9 mouse cellular contexts compared by ENCODE assay signal in genomic region chr2:32776192-32776591, GRCm38 (mm10). TPM values are rescaled to one million over a fixed set of nuclear protein-coding genes. Genes with fewer than 3 reads are reported as not detected.
A peak's percentile ranks its signal among the peaks of the same experiment; 100 is the strongest.
DNase-seq lines count a peak whose midpoint lies in the region; ATAC-seq and TF ChIP-seq lines count a peak whose summit lies in the region.
"Had no signal": no experiment of that assay in that cellular context is flagged by ENCODE, and none has a peak within 500 bp of the region (broad histone marks: within the 10 kb centered on the region; RNA-seq: fewer than 3 reads in every experiment).

No protein-coding gene starts in this region.

- DNase-seq in heart, adult 18-20 months, result no peak
- DNase-seq in ES-E14 (ENCODE audit: low read depth, low spot score), result no peak
- no peak for DNase-seq in urinary bladder, adult 18-20 months (ENCODE audit: low spot score in 2 of 2)
- no peak for DNase-seq in layer of hippocampus, postnatal 36 days
- DNase-seq in ovary, postnatal 10 days (ENCODE audit: low spot score), result no peak

- ATAC-seq in heart, embryonic 13.5 days (ENCODE audit: extremely low read depth, insufficient number of reproducible peaks, low FRiP score, low TSS enrichment), result no peak
- ATAC-seq in forebrain, embryonic 16.5 days, result no peak

- H3K4me1 ChIP-seq in heart, embryonic 13.5 days, result peaks cover 16% of the 10 kb centered on the region
- peaks cover 5 to 21% of the 10 kb centered on the region in 2 experiments; a peak in 2 of 4 replicates for H3K4me1 ChIP-seq in ES-E14 (ENCODE audit: control insufficient read depth in 2 of 2, insufficient read depth in 2 of 2, low read length in 2 of 2, poor library complexity in 1 of 2)
- H3K4me1 ChIP-seq in forebrain, embryonic 16.5 days (replicated peaks; ENCODE audit: control insufficient read depth, insufficient read depth, low read length), result peaks cover 13% of the 10 kb centered on the region

- H3K79me2 ChIP-seq in macrophage (ENCODE audit: inconsistent target), result no peaks in the 10 kb centered on the region

- in situ Hi-C loops in ES-E14 (cut with MboI; ENCODE audit: low sequenced_read_pairs in 2 of 2, unreplicated experiment in 2 of 2), result no loop called here

- no peak overlapping the region for H3K27ac ChIP-seq in heart, embryonic 13.5 days (replicated peaks)
- no peak overlapping the region for H3K27ac ChIP-seq in ES-E14 (ENCODE audit: insufficient read depth, low read depth, low read length, poor library complexity, severe bottlenecking)
- H3K27ac ChIP-seq in forebrain, embryonic 16.5 days (ENCODE audit: low read length), result no peak overlapping the region
- no peak overlapping the region for H3K27ac ChIP-seq in macrophage

- peak overlapping the region; percentile 69 for H3K4me3 ChIP-seq in heart, embryonic 13.5 days
- H3K4me3 ChIP-seq in ES-E14 (ENCODE audit: insufficient read depth in 1 of 2, low read depth in 1 of 2, low read length in 2 of 2, poor library complexity in 1 of 2, severe bottlenecking in 1 of 2), result peak overlapping the region; percentile 62 to 99
- H3K4me3 ChIP-seq in forebrain, embryonic 16.5 days (replicated peaks; ENCODE audit: low read length), result peak overlapping the region; percentile 74
- peak overlapping the region; percentile 45 for H3K4me3 ChIP-seq in macrophage (ENCODE audit: inconsistent target)

- H3K4me2 ChIP-seq in heart, embryonic 13.5 days, result peak overlapping the region; percentile 89
- peak overlapping the region; percentile 72 for H3K4me2 ChIP-seq in forebrain, embryonic 16.5 days (ENCODE audit: low read length)

- WGBS in heart, embryonic 13.5 days, result 20% methylated on average over 22 of the region's 22 CpGs
- 17% methylated on average over 22 of the region's 22 CpGs for WGBS in forebrain, embryonic 16.5 days
- WGBS in macrophage (ENCODE audit: missing documents), result 41% methylated on average over 22 of the region's 22 CpGs

- no peaks in the 10 kb centered on the region for H3K36me3 ChIP-seq in heart, embryonic 13.5 days
- H3K36me3 ChIP-seq in ES-E14 (ENCODE audit: control insufficient read depth, insufficient read depth, low read length, poor library complexity, severe bottlenecking) (peaks cover 3% of the 10 kb centered on the region; the same call in 1 of the 2 replicates), macrophage (ENCODE audit: inconsistent target) (no peaks in the 10 kb centered on the region)
- H3K36me3 ChIP-seq in forebrain, embryonic 16.5 days (ENCODE audit: control insufficient read depth, insufficient read depth), result no peaks in the 10 kb centered on the region

- peaks cover 18% of the 10 kb centered on the region for H3K27me3 ChIP-seq in heart, embryonic 13.5 days (replicated peaks)
- H3K27me3 ChIP-seq in forebrain, embryonic 16.5 days (replicated peaks; ENCODE audit: control insufficient read depth, insufficient read depth, low read length), result no peaks in the 10 kb centered on the region

- H3K9ac ChIP-seq in heart, embryonic 13.5 days, result peak overlapping the region; percentile 76
- H3K9ac ChIP-seq in ES-E14 (ENCODE audit: insufficient read depth, low read depth, low read length, poor library complexity, severe bottlenecking), result peak overlapping the region; percentile 58
- peak overlapping the region; percentile 26; the same call in 1 of the 2 replicates for H3K9ac ChIP-seq in forebrain, embryonic 16.5 days (replicated peaks; ENCODE audit: low read depth, low read length)

- H3K9me3 ChIP-seq in heart, embryonic 13.5 days, result no peaks in the 10 kb centered on the region
- H3K9me3 ChIP-seq in ES-E14 (ENCODE audit: control insufficient read depth, insufficient read depth, low read depth, low read length), result no peaks in the 10 kb centered on the region
- no peaks in the 10 kb centered on the region for H3K9me3 ChIP-seq in forebrain, embryonic 16.5 days (ENCODE audit: control insufficient read depth, low read length)

TF ChIP-seq in ES-E14, 5 proteins besides CTCF, POLR2A, EP300 and RAD21:
- TF ChIP-seq ZNF384 (IDR thresholded peaks at IDR 0.05; ENCODE audit: low read depth, low read length) (no peak), MAFK (IDR thresholded peaks at IDR 0.05; ENCODE audit: insufficient read depth, low read depth, low read length) (no peak), ZC3H11A (IDR thresholded peaks at IDR 0.05; ENCODE audit: borderline replicate concordance, low read depth, low read length) (no peak), CHD2 (IDR thresholded peaks at IDR 0.05; ENCODE audit: low read depth, low read length) (no peak), HCFC1 (IDR thresholded peaks at IDR 0.05; ENCODE audit: borderline replicate concordance, insufficient read depth, low read length) (no peak)

RNA-seq across cellular contexts. Expression of gene Ptrh1, which starts 0.6 kb away (rescaled TPM):
- polyA plus RNA-seq in heart, embryonic 13.5 days (2015; fragmentation: Nextera tagmentation; extraction: Ambion mirVana), result 3.9 and 4.4 TPM in 2 replicates
- total RNA-seq in heart, adult 18-20 months (2021), result 1 to 10 TPM; 5.1 to 5.5 TPM
- total RNA-seq in ES-E14 (2012; rRNA removed), result 14.9 and 20.9 TPM in 2 replicates
- 5.4 and 6.9 TPM in 2 replicates for polyA plus RNA-seq in forebrain, embryonic 16.5 days (2015; fragmentation: Nextera tagmentation; extraction: Ambion mirVana)
- 10 to 100 TPM in 13 of 26 experiments, 1 to 10 TPM in 13; 3.8 to 28.8 (median 10.1) TPM for total RNA-seq in macrophage (2018; cell fraction: chromatin; rRNA removed)
- total RNA-seq in macrophage (2018; cell fraction: cytosol; rRNA removed), result 10 to 100 TPM in 13 of 26 experiments, 1 to 10 TPM in 13; 4.1 to 16.5 (median 9.8) TPM
- 10 to 100 TPM in 6 of 26 experiments, 1 to 10 TPM in 20; 2.9 to 19.9 (median 7.8) TPM for total RNA-seq in macrophage (2018; cell fraction: nucleus; rRNA removed)
- 8.1 to 11.9 TPM (median 9.0 TPM) in 3 replicates for polyA plus RNA-seq in macrophage (2018)
- total RNA-seq in layer of hippocampus, postnatal 36 days (2021), result 1 to 10 TPM; 5.2 to 6.9 TPM

RNA-seq across cellular contexts. Expression of gene Ttc16, which starts 0.8 kb away (rescaled TPM):
- polyA plus RNA-seq in heart, embryonic 13.5 days (2015; fragmentation: Nextera tagmentation; extraction: Ambion mirVana), result 0.11 and 0.17 TPM in 2 replicates
- under 1 TPM in 1 of 2 experiments, not detected in 1; 0.13 TPM for total RNA-seq in heart, adult 18-20 months (2021)
- total RNA-seq in ES-E14 (2012; rRNA removed), result 0.94 and 2.2 TPM in 2 replicates
- polyA plus RNA-seq in forebrain, embryonic 16.5 days (2015; fragmentation: Nextera tagmentation; extraction: Ambion mirVana), result 0.41 and 0.62 TPM in 2 replicates
- total RNA-seq in macrophage (2018; cell fraction: chromatin; rRNA removed), result 1 to 10 TPM in 1 of 26 experiments, under 1 TPM in 12, not detected in 13; 0.21 to 1.7 (median 0.43) TPM
- total RNA-seq in macrophage (2018; cell fraction: cytosol; rRNA removed), result under 1 TPM in 11 of 26 experiments, not detected in 15; 0.03 to 0.25 (median 0.05) TPM
- 1 to 10 TPM in 1 of 26 experiments, under 1 TPM in 11, not detected in 14; 0.23 to 1.4 (median 0.38) TPM for total RNA-seq in macrophage (2018; cell fraction: nucleus; rRNA removed)
- polyA plus RNA-seq in macrophage (2018), result not detected in 3 replicates
- total RNA-seq in layer of hippocampus, postnatal 36 days (2021), result 1 to 10 TPM in 1 of 2 experiments, under 1 TPM in 1; 0.85 to 1.1 TPM

RNA-seq across cellular contexts. Expression of gene Cfap157, which starts 8.0 kb away (rescaled TPM):
- polyA plus RNA-seq in heart, embryonic 13.5 days (2015; fragmentation: Nextera tagmentation; extraction: Ambion mirVana), result 0.20 and 0.45 TPM in 2 replicates
- not detected for total RNA-seq in heart, adult 18-20 months (2021)
- total RNA-seq in ES-E14 (2012; rRNA removed), result 0.32 TPM in 1 of 2 replicates, not detected in the other
- 0.58 and 0.66 TPM in 2 replicates for polyA plus RNA-seq in forebrain, embryonic 16.5 days (2015; fragmentation: Nextera tagmentation; extraction: Ambion mirVana)
- total RNA-seq in macrophage (2018; cell fraction: chromatin; rRNA removed), result 1 to 10 TPM in 3 of 26 experiments, under 1 TPM in 4, not detected in 19; 0.46 to 5.7 (median 0.91) TPM
- total RNA-seq in macrophage (2018; cell fraction: cytosol; rRNA removed), result not detected
- total RNA-seq in macrophage (2018; cell fraction: nucleus; rRNA removed), result 1 to 10 TPM in 1 of 26 experiments, under 1 TPM in 9, not detected in 16; 0.28 to 4.7 (median 0.41) TPM
- polyA plus RNA-seq in macrophage (2018), result not detected in 3 replicates
- total RNA-seq in layer of hippocampus, postnatal 36 days (2021), result under 1 TPM; 0.43 to 0.72 TPM
- total RNA-seq: liver, adult 2 months had no signal
- polyA plus RNA-seq: liver, adult 2 months had no signal

RNA-seq across cellular contexts. Expression of gene Tor2a, which starts 19.2 kb away (rescaled TPM):
- 37.0 and 40.0 TPM in 2 replicates for polyA plus RNA-seq in heart, embryonic 13.5 days (2015; fragmentation: Nextera tagmentation; extraction: Ambion mirVana)
- total RNA-seq in heart, adult 18-20 months (2021), result 1 to 10 TPM; 6.7 to 9.4 TPM
- 75.9 and 124 TPM in 2 replicates for total RNA-seq in ES-E14 (2012; rRNA removed)
- 62.1 and 65.4 TPM in 2 replicates for polyA plus RNA-seq in forebrain, embryonic 16.5 days (2015; fragmentation: Nextera tagmentation; extraction: Ambion mirVana)
- 10 to 100 TPM in 14 of 26 experiments, 1 to 10 TPM in 12; 3.3 to 28.6 (median 11.1) TPM for total RNA-seq in macrophage (2018; cell fraction: chromatin; rRNA removed)
- total RNA-seq in macrophage (2018; cell fraction: cytosol; rRNA removed), result 10 to 100 TPM; 25.3 to 48.3 (median 33.9) TPM
- total RNA-seq in macrophage (2018; cell fraction: nucleus; rRNA removed), result 10 to 100 TPM in 25 of 26 experiments, 1 to 10 TPM in 1; 9.5 to 41.5 (median 20.7) TPM
- 19.2 to 50.7 TPM (median 39.7 TPM) in 3 replicates for polyA plus RNA-seq in macrophage (2018)
- 10 to 100 TPM; 30.0 to 31.6 TPM for total RNA-seq in layer of hippocampus, postnatal 36 days (2021)

RNA-seq across cellular contexts. Expression of gene 6330409D20Rik, which starts 35.4 kb away (rescaled TPM):
- 0.18 and 0.28 TPM in 2 replicates for polyA plus RNA-seq in heart, embryonic 13.5 days (2015; fragmentation: Nextera tagmentation; extraction: Ambion mirVana)
- total RNA-seq in heart, adult 18-20 months (2021), result not detected
- not detected in 2 replicates for total RNA-seq in ES-E14 (2012; rRNA removed)
- 2.8 and 3.5 TPM in 2 replicates for polyA plus RNA-seq in forebrain, embryonic 16.5 days (2015; fragmentation: Nextera tagmentation; extraction: Ambion mirVana)
- total RNA-seq in macrophage (2018; cell fraction: chromatin; rRNA removed), result not detected
- total RNA-seq in macrophage (2018; cell fraction: cytosol; rRNA removed), result not detected
- not detected for total RNA-seq in macrophage (2018; cell fraction: nucleus; rRNA removed)
- not detected in 3 replicates for polyA plus RNA-seq in macrophage (2018)
- total RNA-seq in layer of hippocampus, postnatal 36 days (2021), result 1 to 10 TPM; 1.2 to 1.3 TPM
- total RNA-seq: liver, adult 2 months had no signal
- polyA plus RNA-seq: liver, adult 2 months had no signal

Comparison
In these comparisons a context has a peak if more than half of its experiments do, and no peak if none do; other contexts are left out.
1. H3K9ac ChIP-seq: peak in every context shown above with its lines; median percentile 76 in heart, embryonic 13.5 days; 58 in ES-E14; 26 in forebrain, embryonic 16.5 days.